Mouse (Mus musculus) forebrain, postnatal 0 days (tissue): Measurements from ENCODE around the gene Kcnc3. TPM values are rescaled to one million over a fixed set of nuclear protein-coding genes. Genes with fewer than 3 reads are reported as not detected.

ENCODE experiments used
- ATAC-seq: fragments of 200-750 bp; cut with Nextera tagmentation; 2 replicates; pipeline ENCODE4 v1.8.0; 2017; ENCODE audit warnings: mild to moderate bottlenecking, moderate library complexity
- DNase-seq: peaks from one replicate; pipeline ENCODE4 v3.0.0-alpha.2; 2015
- H3K27ac ChIP-seq: fragments of 300-500 bp; sonication (generic); 2 replicates; pipeline ENCODE4 v1.5.1; 2014; ENCODE audit warnings: low read depth, mild to moderate bottlenecking, antibody characterized with exemption, low read length, moderate library complexity, mixed read lengths
- H3K27me3 ChIP-seq: fragments of 300-500 bp; sonication (generic); 2 replicates; pipeline ENCODE4 v1.6.1; 2014; ENCODE audit warnings: mild to moderate bottlenecking, low read length, mixed read lengths; ENCODE audit not compliant: insufficient read depth
- H3K36me3 ChIP-seq: fragments of 300-500 bp; sonication (generic); 2 replicates; pipeline ENCODE4 v1.6.1; 2014; ENCODE audit warnings: mild to moderate bottlenecking, moderate library complexity; ENCODE audit not compliant: insufficient read depth
- H3K4me1 ChIP-seq: fragments of 300-500 bp; sonication (generic); 2 replicates; pipeline ENCODE4 v1.6.1; 2014; ENCODE audit warnings: antibody characterized with exemption; ENCODE audit not compliant: insufficient read depth
- H3K4me2 ChIP-seq: fragments of 300-500 bp; sonication (generic); 2 replicates; pipeline ENCODE4 v1.6.1; 2014; ENCODE audit warnings: low read depth, mild to moderate bottlenecking, moderate library complexity
- H3K4me3 ChIP-seq: fragments of 300-500 bp; sonication (generic); 2 replicates; pipeline ENCODE4 v1.5.1; 2014; ENCODE audit warnings: low read depth, low read length, mixed read lengths
- H3K9ac ChIP-seq: fragments of 300-500 bp; sonication (generic); 2 replicates; pipeline ENCODE4 v1.6.1; 2014; ENCODE audit warnings: mild to moderate bottlenecking
- H3K9me3 ChIP-seq: fragments of 300-500 bp; sonication (generic); 2 replicates; pipeline ENCODE4 v1.6.1; 2016; ENCODE audit warnings: low read length
- CTCF ChIP-seq: sonication (generic); IDR thresholded peaks from 2 replicates; pipeline ENCODE4 v1.5.1; 2016; ENCODE audit warnings: antibody characterized with exemption, control low read depth, low read depth
- WGBS: fragments of 180-500 bp; shearing (Covaris S2); extraction: QIAGEN DNeasy Blood & Tissue Kit; methylation state at CpG from one replicate; pipeline ENCODE4 v1.1.7; 2014; 5-methylcytosine and 5-hydroxymethylcytosine counted together
- polyA plus RNA-seq: library from polyadenylated mRNA; unstranded; fragments of >200 nt; fragmentation: Nextera tagmentation; extraction: Ambion mirVana; gene quantifications from 2 replicates; pipeline ENCODE4 v1.2.1, GENCODE M21; 2015
- total RNA-seq: library from RNA; depleted of rRNA; stranded (reverse); fragments of >200 nt; gene quantifications from 2 replicates; pipeline ENCODE4 v1.2.3, GENCODE M21; 2014

Kcnc3 gene
- total and polyA plus RNA-seq, 2 experiments from 2014 or later, result 5.2 to 6.0 TPM

- Histone ChIP-seq H3K27me3 (no peaks in the 10 kb centered on the region), H3K4me3 (no peak overlapping the region), H3K4me2 (no peak overlapping the region), H3K36me3 (no peaks in the 10 kb centered on the region), H3K9me3 (no peaks in the 10 kb centered on the region), H3K4me1 (no peaks in the 10 kb centered on the region), H3K9ac (no peak overlapping the region), H3K27ac (no peak overlapping the region)
- DNase-seq, result no peak
- ATAC-seq, result no peak
- no peak for TF ChIP-seq CTCF
- WGBS, result 84% methylated on average over 13 of the region's 13 CpGs
Measured at GRCm38 (mm10) chr7:44630437-44630836, 40.0 kb downstream of the Kcnc3 start.

DNA sequence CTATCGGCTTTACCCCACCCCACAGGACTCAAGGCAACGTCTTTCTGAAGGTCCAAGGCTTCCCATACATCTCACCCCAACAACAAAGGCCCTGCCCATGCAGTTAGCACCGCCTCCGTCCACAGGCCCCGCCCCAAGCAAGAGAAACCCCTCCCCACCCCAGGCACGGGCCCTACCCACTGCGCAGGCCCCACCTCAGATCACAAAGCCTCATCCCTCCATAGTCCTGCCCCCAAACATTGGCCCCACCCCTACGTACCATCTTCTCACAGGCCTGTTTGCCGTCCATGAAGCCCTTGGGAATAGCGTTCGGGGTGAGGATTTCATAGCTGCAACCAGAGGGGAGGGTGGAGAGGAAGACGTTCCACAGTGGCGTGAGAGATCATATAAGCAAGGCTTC is 42.2 kb downstream of the Kcnc3 start:
- H3K4me1 ChIP-seq, result no peaks in the 10 kb centered on the region
- no peak overlapping the region for H3K27ac ChIP-seq
- ATAC-seq (no peak), DNase-seq (no peak)
- no peaks in the 10 kb centered on the region for H3K9me3 ChIP-seq
- no peak overlapping the region for H3K4me2 ChIP-seq
- no peak overlapping the region for H3K4me3 ChIP-seq
- 33% methylated on average over 13 of the region's 13 CpGs for WGBS
- H3K27me3 ChIP-seq, result no peaks in the 10 kb centered on the region
- no peak for TF ChIP-seq CTCF
- H3K9ac ChIP-seq, result no peak overlapping the region
- no peaks in the 10 kb centered on the region for H3K36me3 ChIP-seq

GRCm38 (mm10) chr7:44633407-44633806 is 42.9 kb downstream of the Kcnc3 start:
- ATAC-seq (no peak), DNase-seq (no peak)
- Histone ChIP-seq H3K36me3 (no peaks in the 10 kb centered on the region), H3K4me1 (no peaks in the 10 kb centered on the region), H3K4me3 (no peak overlapping the region), H3K27ac (no peak overlapping the region), H3K27me3 (peaks cover 2% of the 10 kb centered on the region; the same call in 1 of the 2 replicates), H3K9me3 (no peaks in the 10 kb centered on the region), H3K9ac (no peak overlapping the region), H3K4me2 (no peak overlapping the region)
- TF ChIP-seq CTCF, result peak; percentile 51
- WGBS, result 23% methylated on average over 15 of the region's 15 CpGs

GRCm38 (mm10) chr7:44636684-44637083 is 46.2 kb downstream of the Kcnc3 start:
- no peak overlapping the region for H3K9ac ChIP-seq
- no peak overlapping the region for H3K27ac ChIP-seq
- no peak for DNase-seq
- 79% methylated on average over 9 of the region's 9 CpGs for WGBS
- H3K36me3 ChIP-seq, result no peaks in the 10 kb centered on the region
- ATAC-seq, result peak; percentile 58
- no peak overlapping the region for H3K4me3 ChIP-seq
- no peak overlapping the region for H3K4me2 ChIP-seq
- no peak for TF ChIP-seq CTCF
- H3K27me3 ChIP-seq, result peaks cover 17% of the 10 kb centered on the region
- no peaks in the 10 kb centered on the region for H3K4me1 ChIP-seq
- H3K9me3 ChIP-seq, result no peaks in the 10 kb centered on the region

- no peak for DNase-seq
- no peak for ATAC-seq
Measured at GRCm38 (mm10) chr7:44638663-44639062, 48.2 kb downstream of the Kcnc3 start.

GRCm38 (mm10) chr7:44640843-44641605 is 50.6 kb downstream of the Kcnc3 start:
- Histone ChIP-seq H3K9me3 (no peaks in the 10 kb centered on the region), H3K9ac (peak overlapping the region; percentile 41; the same call in 1 of the 2 replicates), H3K27me3 (peaks cover 17% of the 10 kb centered on the region), H3K27ac (0 out of 2 replicates have a peak overlapping the region, but pooled peaks have one; percentile 15), H3K4me3 (no peak overlapping the region), H3K4me1 (no peaks in the 10 kb centered on the region), H3K36me3 (no peaks in the 10 kb centered on the region), H3K4me2 (peak overlapping the region; percentile 33)
- 23% methylated on average over 25 of the region's 25 CpGs for WGBS
- no peak for TF ChIP-seq CTCF
- DNase-seq (no peak), ATAC-seq (peak; percentile 10; the same call in 1 of the 2 replicates)

More at GRCm38 (mm10) chr7:44638663-44639062, 48.2 kb downstream of the Kcnc3 start:
- TF ChIP-seq CTCF, result no peak
- Histone ChIP-seq H3K4me2 (no peak overlapping the region), H3K4me1 (no peaks in the 10 kb centered on the region), H3K4me3 (no peak overlapping the region), H3K9me3 (no peaks in the 10 kb centered on the region), H3K27me3 (peaks cover 17% of the 10 kb centered on the region), H3K36me3 (no peaks in the 10 kb centered on the region), H3K27ac (no peak overlapping the region), H3K9ac (no peak overlapping the region)
- WGBS, result 2% methylated on average over 16 of the region's 16 CpGs

- 39% methylated on average over 8 of the region's 8 CpGs for WGBS
- no peak for ATAC-seq
- peaks cover 17% of the 10 kb centered on the region for H3K27me3 ChIP-seq
Measured at GRCm38 (mm10) chr7:44641887-44642286, 51.4 kb downstream of the Kcnc3 start.

More at GRCm38 (mm10) chr7:44641887-44642286, 51.4 kb downstream of the Kcnc3 start:
- peak; percentile 59 for TF ChIP-seq CTCF
- Histone ChIP-seq H3K4me2 (no peak overlapping the region), H3K4me1 (no peaks in the 10 kb centered on the region), H3K4me3 (no peak overlapping the region), H3K9me3 (no peaks in the 10 kb centered on the region), H3K36me3 (no peaks in the 10 kb centered on the region), H3K27ac (no peak overlapping the region), H3K9ac (no peak overlapping the region)
- no peak for DNase-seq
